Comparison of ENCODE assay signal across 8 mouse cellular contexts in genomic region chr14:20885091-20885888, GRCm38 (mm10). TPM values are rescaled to one million over a fixed set of nuclear protein-coding genes. Genes with fewer than 3 reads are reported as not detected.
DNase-seq lines count a peak whose midpoint lies in the region; ATAC-seq and TF ChIP-seq lines count a peak whose summit lies in the region.

No protein-coding gene starts in this region.

- peaks cover 2% of the 10 kb centered on the region; the same call in 1 of the 2 replicates for H3K4me1 ChIP-seq in kidney, adult 2 months (ENCODE audit: control insufficient read depth, insufficient read depth, low read length)
- peaks cover 8% of the 10 kb centered on the region; the same call in 1 of the 2 replicates for H3K4me1 ChIP-seq in lung, embryonic 14.5 days (ENCODE audit: insufficient read depth)
- H3K4me1 ChIP-seq in cerebellum, adult 2 months (ENCODE audit: control insufficient read depth, insufficient read depth, low read length): no peaks in the 10 kb centered on the region

- TF ChIP-seq POLR2A in kidney, adult 2 months (IDR thresholded peaks at IDR 0.05; ENCODE audit: low read depth, low read length): no peak
- TF ChIP-seq POLR2A in cerebellum, adult 2 months (IDR thresholded peaks at IDR 0.05; ENCODE audit: borderline replicate concordance, insufficient read depth, low read length): no peak

- no peak overlapping the region for H3K4me3 ChIP-seq in kidney, adult 2 months (ENCODE audit: insufficient read depth, low read depth, low read length)
- no peak overlapping the region for H3K4me3 ChIP-seq in lung, embryonic 14.5 days (ENCODE audit: low read depth, low read length)
- no peak overlapping the region for H3K4me3 ChIP-seq in cerebellum, adult 2 months (replicated peaks; ENCODE audit: insufficient read depth, low read depth, low read length)

- no peaks in the 10 kb centered on the region for H3K9me3 ChIP-seq in lung, embryonic 14.5 days (ENCODE audit: low read depth, low read length)

- H3K4me2 ChIP-seq in lung, embryonic 14.5 days: peak overlapping the region; percentile 19

- peak overlapping the region; percentile 59 for H3K27ac ChIP-seq in kidney, adult 2 months (ENCODE audit: insufficient read depth, low read depth, low read length)
- H3K27ac ChIP-seq in lung, embryonic 14.5 days (ENCODE audit: low read depth): peak overlapping the region; percentile 42; the same call in 1 of the 2 replicates
- no peak overlapping the region for H3K27ac ChIP-seq in cerebellum, adult 2 months (ENCODE audit: insufficient read depth, low read length)

- H3K36me3 ChIP-seq in kidney, adult 2 months (ENCODE audit: control insufficient read depth, insufficient read depth, low read length): no peaks in the 10 kb centered on the region
- no peaks in the 10 kb centered on the region for H3K36me3 ChIP-seq in lung, embryonic 14.5 days (ENCODE audit: insufficient read depth)

- WGBS in kidney, adult 2 months: 35% methylated on average over 10 of the region's 10 CpGs
- WGBS in lung, embryonic 14.5 days: 21% methylated on average over 10 of the region's 10 CpGs
- 35% methylated on average over 10 of the region's 10 CpGs for WGBS in cerebellum, adult 2 months

- TF ChIP-seq CTCF in kidney, adult 2 months (conservative IDR thresholded peaks at IDR 0.05; ENCODE audit: insufficient read depth, insufficient read length, low read depth, low read length): no peak
- TF ChIP-seq CTCF in lung, embryonic 14.5 days (IDR thresholded peaks at IDR 0.05; ENCODE audit: low read depth): no peak
- no peak for TF ChIP-seq CTCF in cerebellum, adult 2 months (IDR thresholded peaks at IDR 0.05; ENCODE audit: borderline replicate concordance, insufficient read depth, low read depth, low read length)

- peak; percentile 90 for ATAC-seq in common myeloid progenitor, adult 5-6 weeks (replicated peaks; ENCODE audit: low read depth, poor library complexity, severe bottlenecking)
- peak; percentile 69 for ATAC-seq in lung, embryonic 14.5 days (ENCODE audit: insufficient read depth)

- DNase-seq in kidney, adult 2 months: peak; percentile 67
- no peak for DNase-seq in kidney, adult 18-20 months
- DNase-seq in induced T-regulatory cell, adult 2 months (ENCODE audit: low read depth): peak; percentile 90
- peak; percentile 75 for DNase-seq in lung, embryonic 14.5 days
- DNase-seq in spleen, postnatal 4 days (ENCODE audit: low spot score in 2 of 2): peak; percentile 47 to 76
- no peak for DNase-seq in adipocyte (ENCODE audit: low spot score)
- no peak for DNase-seq in cerebellum, adult 2 months

- no peaks in the 10 kb centered on the region for H3K27me3 ChIP-seq in kidney, adult 2 months (replicated peaks; ENCODE audit: control insufficient read depth, insufficient read depth, low read length)
- no peaks in the 10 kb centered on the region for H3K27me3 ChIP-seq in lung, embryonic 14.5 days (ENCODE audit: insufficient read depth, low read length)
- no peaks in the 10 kb centered on the region for H3K27me3 ChIP-seq in cerebellum, adult 2 months (ENCODE audit: control insufficient read depth, insufficient read depth, low read length)

- H3K9ac ChIP-seq in lung, embryonic 14.5 days: no peak overlapping the region

RNA-seq across cellular contexts. Expression of gene Vcl, which starts 43.9 kb away (rescaled TPM):
- polyA plus RNA-seq in kidney, adult 2 months (2012; rRNA removed): 30.6 and 33.1 TPM in 2 replicates
- total RNA-seq in common myeloid progenitor, adult 5-6 weeks (2017): 38.3 and 46.9 TPM in 2 replicates
- 64.3 and 69.5 TPM in 2 replicates for polyA plus RNA-seq in lung, embryonic 14.5 days (2014; fragmentation: Nextera tagmentation; extraction: Ambion mirVana)
- 23.9 and 26.7 TPM in 2 replicates for polyA plus RNA-seq in cerebellum, adult 2 months (2012; rRNA removed)

RNA-seq across cellular contexts. Expression of gene Plau, which starts 48.8 kb away (rescaled TPM):
- 261 and 276 TPM in 2 replicates for polyA plus RNA-seq in kidney, adult 2 months (2012; rRNA removed)
- total RNA-seq in common myeloid progenitor, adult 5-6 weeks (2017): 0.92 and 1.6 TPM in 2 replicates
- 0.99 TPM in 2 replicates for polyA plus RNA-seq in lung, embryonic 14.5 days (2014; fragmentation: Nextera tagmentation; extraction: Ambion mirVana)
- polyA plus RNA-seq in cerebellum, adult 2 months (2012; rRNA removed): 0.90 and 1.1 TPM in 2 replicates

Comparison
In these comparisons a context has a peak if more than half of its experiments do, and no peak if none do; other contexts are left out.
1. DNase-seq: peak in kidney, adult 2 months (single experiment), induced T-regulatory cell, adult 2 months (single experiment), lung, embryonic 14.5 days (single experiment) and spleen, postnatal 4 days (2 of 2); none in kidney, adult 18-20 months (single experiment), adipocyte (single experiment) and cerebellum, adult 2 months (0 of 2).
2. RNA of gene Plau, which starts 48.8 kb away (polyA plus RNA-seq): 261 to 276 TPM in kidney, adult 2 months; 0.99 TPM in lung, embryonic 14.5 days and 0.90 to 1.1 TPM in cerebellum, adult 2 months; every median in the first group is over 100 times any median in the second.